Mouse (Mus musculus): ENCODE measurements at regions not wholly inside any gene's neighbourhood (a gene's known extent, or its start where the extent isn't known, plus 50 kb on each side); places are given as distances from the start of the nearest gene placed in this dataset.

- TF ChIP-seq CTCF (IDR thresholded peaks at IDR 0.05; ENCODE audit: control insufficient read depth, insufficient read depth, low read length), result no peak
- TF ChIP-seq POLR2A (IDR thresholded peaks at IDR 0.05; ENCODE audit: borderline replicate concordance, control insufficient read depth, low read depth, low read length), result no peak
These were observed 464.3 kb upstream of the Zeb2 start for GRCm38 (mm10) chr2:45581549-45581925.
